8 mouse cellular contexts compared by ENCODE assay signal in the genomic region with DNA sequence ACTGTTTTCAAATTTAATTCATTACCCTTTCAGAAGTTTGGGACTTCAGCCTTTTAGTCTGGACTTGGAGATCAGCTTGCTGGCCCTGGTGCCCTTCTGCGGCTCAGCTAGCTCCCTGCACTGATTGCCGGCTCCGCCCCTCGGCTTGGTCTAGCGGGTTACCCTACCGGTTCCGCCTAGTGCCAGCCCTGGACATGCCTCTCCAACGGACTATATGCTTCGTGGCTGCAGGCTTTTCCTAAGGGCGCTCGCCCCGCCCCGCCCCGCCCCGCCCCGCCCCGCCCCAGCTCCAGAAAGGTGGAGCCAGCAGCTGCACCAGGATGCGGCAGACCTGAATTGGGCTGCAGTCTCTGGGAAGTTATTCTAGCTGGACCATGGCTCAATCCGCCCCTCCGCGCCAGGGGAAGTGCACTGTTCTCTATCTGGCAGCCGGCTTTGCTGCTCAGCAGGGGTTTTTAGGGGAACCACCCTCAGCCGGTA. TPM values are rescaled to one million over a fixed set of nuclear protein-coding genes. Genes with fewer than 3 reads are reported as not detected.
DNase-seq lines count a peak whose midpoint lies in the region; ATAC-seq and TF ChIP-seq lines count a peak whose summit lies in the region.

No protein-coding gene starts in this region.

- peaks cover 0 to 5% of the 10 kb centered on the region in 2 experiments; a peak in 2 of 4 replicates for H3K36me3 ChIP-seq in MEL (ENCODE audit: control insufficient read depth in 1 of 2, insufficient read depth in 2 of 2, low read length in 2 of 2)
- no peaks in the 10 kb centered on the region for H3K36me3 ChIP-seq in forebrain, embryonic 11.5 days (ENCODE audit: control insufficient read depth, insufficient read depth, low read length)
- no peaks in the 10 kb centered on the region for H3K36me3 ChIP-seq in heart, postnatal 0 days (replicated peaks; ENCODE audit: control insufficient read depth, insufficient read depth, low read length)
- H3K36me3 ChIP-seq in lung, embryonic 15.5 days = no peaks in the 10 kb centered on the region
- no peaks in the 10 kb centered on the region for H3K36me3 ChIP-seq in neural tube, embryonic 15.5 days

- H3K4me3 ChIP-seq in MEL (ENCODE audit: control insufficient read depth in 1 of 2, insufficient read depth in 1 of 2, low read depth in 2 of 2, low read length in 2 of 2) = peak overlapping the region; percentile 48 to 70
- H3K4me3 ChIP-seq in forebrain, embryonic 11.5 days (ENCODE audit: low read depth, low read length) = peak overlapping the region; percentile 12; the same call in 1 of the 2 replicates
- peak overlapping the region; percentile 36 for H3K4me3 ChIP-seq in heart, postnatal 0 days (ENCODE audit: low read depth, low read length)
- peak overlapping the region; percentile 38 for H3K4me3 ChIP-seq in lung, embryonic 15.5 days
- peak overlapping the region; percentile 35 for H3K4me3 ChIP-seq in neural tube, embryonic 15.5 days (replicated peaks)

- H3K9ac ChIP-seq in MEL (ENCODE audit: control insufficient read depth, low read depth, low read length, poor library complexity, severe bottlenecking) = peak overlapping the region; percentile 65
- H3K9ac ChIP-seq in forebrain, embryonic 11.5 days (ENCODE audit: low read length) = peak overlapping the region; percentile 43
- H3K9ac ChIP-seq in heart, postnatal 0 days (replicated peaks; ENCODE audit: low read depth, low read length) = peak overlapping the region; percentile 47
- peak overlapping the region; percentile 55 for H3K9ac ChIP-seq in lung, embryonic 15.5 days
- peak overlapping the region; percentile 51 for H3K9ac ChIP-seq in neural tube, embryonic 15.5 days (replicated peaks)

- no peaks in the 10 kb centered on the region for H3K27me3 ChIP-seq in MEL (ENCODE audit: control insufficient read depth in 1 of 2, insufficient read depth in 2 of 2, low read length in 2 of 2)
- H3K27me3 ChIP-seq in forebrain, embryonic 11.5 days (ENCODE audit: control insufficient read depth, insufficient read depth, low read length) = no peaks in the 10 kb centered on the region
- no peaks in the 10 kb centered on the region for H3K27me3 ChIP-seq in heart, postnatal 0 days (ENCODE audit: control insufficient read depth, insufficient read depth, low read length)
- H3K27me3 ChIP-seq in lung, embryonic 15.5 days = no peaks in the 10 kb centered on the region
- H3K27me3 ChIP-seq in neural tube, embryonic 15.5 days (replicated peaks) = no peaks in the 10 kb centered on the region; the same call in 1 of the 2 replicates

- peaks cover 6% of the 10 kb centered on the region for H3K79me2 ChIP-seq in MEL (ENCODE audit: control insufficient read depth, insufficient read depth, low read length, poor library complexity)

- no peak for TF ChIP-seq RAD21 in MEL (IDR thresholded peaks at IDR 0.05; ENCODE audit: low read depth, low read length)

- ATAC-seq in forebrain, embryonic 11.5 days (replicated peaks; ENCODE audit: low FRiP score) = peak; percentile 84
- peak; percentile 85 for ATAC-seq in heart, postnatal 0 days (ENCODE audit: insufficient read depth, low read depth)
- peak; percentile 92 for ATAC-seq in lung, embryonic 15.5 days (ENCODE audit: borderline replicate concordance, extremely low read depth, low FRiP score, low TSS enrichment)
- peak; percentile 39; the same call in 1 of the 2 replicates for ATAC-seq in neural tube, embryonic 15.5 days (ENCODE audit: low FRiP score)

- H3K9me3 ChIP-seq in MEL (replicated peaks; ENCODE audit: insufficient read depth, low read length) = no peaks in the 10 kb centered on the region
- H3K9me3 ChIP-seq in forebrain, embryonic 11.5 days (ENCODE audit: control insufficient read depth, low read length) = no peaks in the 10 kb centered on the region; the same call in 1 of the 2 replicates
- H3K9me3 ChIP-seq in heart, postnatal 0 days (replicated peaks; ENCODE audit: control insufficient read depth, low read length) = 0 out of 2 replicates have a peak, but pooled peaks cover 3% of the 10 kb centered on the region
- no peaks in the 10 kb centered on the region for H3K9me3 ChIP-seq in lung, embryonic 15.5 days
- no peaks in the 10 kb centered on the region for H3K9me3 ChIP-seq in neural tube, embryonic 15.5 days (replicated peaks)

- under 1% methylated on average over 22 of the region's 23 CpGs for WGBS in forebrain, embryonic 11.5 days
- 0% methylated on average over 17 of the region's 23 CpGs for WGBS in heart, postnatal 0 days
- under 1% methylated on average over 23 of the region's 23 CpGs for WGBS in lung, embryonic 15.5 days
- WGBS in neural tube, embryonic 15.5 days = under 1% methylated on average over 23 of the region's 23 CpGs

- TF ChIP-seq CTCF in MEL (IDR thresholded peaks at IDR 0.05 in 2 of 3, conservative IDR thresholded peaks at IDR 0.05 in 1 of 3; ENCODE audit: control insufficient read depth in 1 of 3, insufficient read depth in 1 of 3, low read depth in 2 of 3, low read length in 3 of 3, poor library complexity in 1 of 3, severe bottlenecking in 1 of 3) = no peak
- no peak for TF ChIP-seq CTCF in heart, postnatal 0 days (IDR thresholded peaks at IDR 0.05; ENCODE audit: low read depth)

- H3K27ac ChIP-seq in MEL (ENCODE audit: control insufficient read depth, low read depth, low read length) = no peak overlapping the region
- H3K27ac ChIP-seq in forebrain, embryonic 11.5 days (ENCODE audit: low read depth, low read length) = peak overlapping the region; percentile 37; the same call in 1 of the 2 replicates
- H3K27ac ChIP-seq in heart, postnatal 0 days (ENCODE audit: low read depth) = peak overlapping the region; percentile 75
- peak overlapping the region; percentile 84 for H3K27ac ChIP-seq in lung, embryonic 15.5 days
- peak overlapping the region; percentile 71 for H3K27ac ChIP-seq in neural tube, embryonic 15.5 days (replicated peaks)

- peak overlapping the region; percentile 50 for H3K4me2 ChIP-seq in forebrain, embryonic 11.5 days (ENCODE audit: low read depth, low read length, severe bottlenecking)
- peak overlapping the region; percentile 70 for H3K4me2 ChIP-seq in heart, postnatal 0 days (ENCODE audit: low read depth, low read length)
- peak overlapping the region; percentile 77 for H3K4me2 ChIP-seq in lung, embryonic 15.5 days
- peak overlapping the region; percentile 72 for H3K4me2 ChIP-seq in neural tube, embryonic 15.5 days

- peak in 1 of 2 experiments; percentile 61; a peak in 2 of 4 replicates for TF ChIP-seq POLR2A in MEL (IDR thresholded peaks at IDR 0.05; ENCODE audit: control insufficient read depth in 1 of 2, insufficient read depth in 1 of 2, low read depth in 1 of 2, low read length in 2 of 2, poor library complexity in 1 of 2)

- TF ChIP-seq EP300 in MEL (IDR thresholded peaks at IDR 0.05; ENCODE audit: low read depth in 1 of 2, low read length in 2 of 2) = no peak
- no peak for TF ChIP-seq EP300 in heart, postnatal 0 days (IDR thresholded peaks at IDR 0.05; ENCODE audit: low read depth)

- H3K4me1 ChIP-seq in MEL (ENCODE audit: control insufficient read depth in 1 of 2, insufficient read depth in 2 of 2, low read length in 2 of 2) = peaks cover 0 to 3% of the 10 kb centered on the region in 2 experiments; a peak in 1 of 4 replicates
- no peaks in the 10 kb centered on the region for H3K4me1 ChIP-seq in forebrain, embryonic 11.5 days (replicated peaks; ENCODE audit: control insufficient read depth, insufficient read depth, low read length)
- peaks cover 6% of the 10 kb centered on the region; the same call in 1 of the 2 replicates for H3K4me1 ChIP-seq in heart, postnatal 0 days (ENCODE audit: control insufficient read depth, insufficient read depth)
- peaks cover 5% of the 10 kb centered on the region for H3K4me1 ChIP-seq in lung, embryonic 15.5 days
- H3K4me1 ChIP-seq in neural tube, embryonic 15.5 days = peaks cover 11% of the 10 kb centered on the region

- peak; percentile 81 for DNase-seq in MEL (ENCODE audit: low read depth, low spot score)
- peak; percentile 60 for DNase-seq in c-Kit-positive CD71-positive TER-119-positive erythroid progenitor cells, embryonic 14.5 days (ENCODE audit: low spot score)
- DNase-seq in forebrain, embryonic 11.5 days (ENCODE audit: low spot score) = peak; percentile 91
- peak; percentile 87 for DNase-seq in heart, postnatal 0 days (ENCODE audit: low spot score)
- peak; percentile 94 to 98 for DNase-seq in kidney, postnatal 25 days
- DNase-seq in thymus, postnatal 14 days = peak; percentile 49

RNA-seq across cellular contexts. Expression of gene Tufm, which starts 4.7 kb away (rescaled TPM):
- 224 and 244 TPM in 2 replicates for total RNA-seq in MEL (2012; rRNA removed)
- 100 to 1,000 TPM in 1 of 2 experiments, not detected in 1; 397 TPM for polyA plus RNA-seq in MEL (2012; ENCODE audit: insufficient read depth in 1 of 2, insufficient read length in 2 of 2, low read depth in 1 of 2, low replicate concordance in 2 of 2, missing spikeins in 1 of 2)
- 138 and 160 TPM in 2 replicates for polyA plus RNA-seq in forebrain, embryonic 11.5 days (2014; fragmentation: Nextera tagmentation; extraction: Ambion mirVana)
- total RNA-seq in heart, postnatal 0 days (2014; rRNA removed; ENCODE audit: low replicate concordance) = 151 and 153 TPM in 2 replicates
- polyA plus RNA-seq in heart, postnatal 0 days (2015; fragmentation: Nextera tagmentation; extraction: Ambion mirVana) = 199 and 205 TPM in 2 replicates
- polyA plus RNA-seq in lung, embryonic 15.5 days (2015; fragmentation: Nextera tagmentation; extraction: Ambion mirVana) = 125 and 127 TPM in 2 replicates
- polyA plus RNA-seq in neural tube, embryonic 15.5 days (2015; fragmentation: Nextera tagmentation; extraction: Ambion mirVana) = 139 and 147 TPM in 2 replicates

RNA-seq across cellular contexts. Expression of gene Sh2b1, which starts 7.2 kb away (rescaled TPM):
- 11.8 and 13.1 TPM in 2 replicates for total RNA-seq in MEL (2012; rRNA removed)
- 10 to 100 TPM in 1 of 2 experiments, not detected in 1; 48.9 TPM for polyA plus RNA-seq in MEL (2012; ENCODE audit: insufficient read depth in 1 of 2, insufficient read length in 2 of 2, low read depth in 1 of 2, low replicate concordance in 2 of 2, missing spikeins in 1 of 2)
- polyA plus RNA-seq in forebrain, embryonic 11.5 days (2014; fragmentation: Nextera tagmentation; extraction: Ambion mirVana) = 53.5 and 55.6 TPM in 2 replicates
- 22.6 and 30.3 TPM in 2 replicates for total RNA-seq in heart, postnatal 0 days (2014; rRNA removed; ENCODE audit: low replicate concordance)
- 34.4 and 34.5 TPM in 2 replicates for polyA plus RNA-seq in heart, postnatal 0 days (2015; fragmentation: Nextera tagmentation; extraction: Ambion mirVana)
- 45.6 and 46.8 TPM in 2 replicates for polyA plus RNA-seq in lung, embryonic 15.5 days (2015; fragmentation: Nextera tagmentation; extraction: Ambion mirVana)
- polyA plus RNA-seq in neural tube, embryonic 15.5 days (2015; fragmentation: Nextera tagmentation; extraction: Ambion mirVana) = 69.4 and 69.6 TPM in 2 replicates

RNA-seq across cellular contexts. Expression of gene Atp2a1, which starts 19.5 kb away (rescaled TPM):
- total RNA-seq in MEL (2012; rRNA removed) = 0.04 and 0.20 TPM in 2 replicates
- polyA plus RNA-seq in MEL (2012; ENCODE audit: insufficient read depth in 1 of 2, insufficient read length in 2 of 2, low read depth in 1 of 2, low replicate concordance in 2 of 2, missing spikeins in 1 of 2) = under 1 TPM in 1 of 2 experiments, not detected in 1; 0.47 TPM
- not detected in 2 replicates for polyA plus RNA-seq in forebrain, embryonic 11.5 days (2014; fragmentation: Nextera tagmentation; extraction: Ambion mirVana)
- 0.92 and 3.8 TPM in 2 replicates for total RNA-seq in heart, postnatal 0 days (2014; rRNA removed; ENCODE audit: low replicate concordance)
- 0.40 and 0.92 TPM in 2 replicates for polyA plus RNA-seq in heart, postnatal 0 days (2015; fragmentation: Nextera tagmentation; extraction: Ambion mirVana)
- 1.3 and 2.8 TPM in 2 replicates for polyA plus RNA-seq in lung, embryonic 15.5 days (2015; fragmentation: Nextera tagmentation; extraction: Ambion mirVana)
- polyA plus RNA-seq in neural tube, embryonic 15.5 days (2015; fragmentation: Nextera tagmentation; extraction: Ambion mirVana) = 6.5 and 12.7 TPM in 2 replicates

RNA-seq across cellular contexts. Expression of gene Atxn2l, which starts 20.8 kb away (rescaled TPM):
- 40.8 and 52.1 TPM in 2 replicates for total RNA-seq in MEL (2012; rRNA removed)
- 100 to 1,000 TPM; 218 to 821 TPM for polyA plus RNA-seq in MEL (2012; ENCODE audit: insufficient read depth in 1 of 2, insufficient read length in 2 of 2, low read depth in 1 of 2, low replicate concordance in 2 of 2, missing spikeins in 1 of 2)
- 81.4 and 81.8 TPM in 2 replicates for polyA plus RNA-seq in forebrain, embryonic 11.5 days (2014; fragmentation: Nextera tagmentation; extraction: Ambion mirVana)
- 21.8 and 35.6 TPM in 2 replicates for total RNA-seq in heart, postnatal 0 days (2014; rRNA removed; ENCODE audit: low replicate concordance)
- polyA plus RNA-seq in heart, postnatal 0 days (2015; fragmentation: Nextera tagmentation; extraction: Ambion mirVana) = 13.4 and 14.1 TPM in 2 replicates
- 47.7 and 54.1 TPM in 2 replicates for polyA plus RNA-seq in lung, embryonic 15.5 days (2015; fragmentation: Nextera tagmentation; extraction: Ambion mirVana)
- 66.0 and 69.5 TPM in 2 replicates for polyA plus RNA-seq in neural tube, embryonic 15.5 days (2015; fragmentation: Nextera tagmentation; extraction: Ambion mirVana)

RNA-seq across cellular contexts. Expression of gene Rabep2, which starts 53.9 kb away (rescaled TPM):
- total RNA-seq in MEL (2012; rRNA removed) = 12.9 and 15.2 TPM in 2 replicates
- polyA plus RNA-seq in MEL (2012; ENCODE audit: insufficient read depth in 1 of 2, insufficient read length in 2 of 2, low read depth in 1 of 2, low replicate concordance in 2 of 2, missing spikeins in 1 of 2) = 10 to 100 TPM in 1 of 2 experiments, not detected in 1; 16.2 TPM
- 23.4 and 24.8 TPM in 2 replicates for polyA plus RNA-seq in forebrain, embryonic 11.5 days (2014; fragmentation: Nextera tagmentation; extraction: Ambion mirVana)
- 20.2 and 24.8 TPM in 2 replicates for total RNA-seq in heart, postnatal 0 days (2014; rRNA removed; ENCODE audit: low replicate concordance)
- 15.0 and 16.4 TPM in 2 replicates for polyA plus RNA-seq in heart, postnatal 0 days (2015; fragmentation: Nextera tagmentation; extraction: Ambion mirVana)
- polyA plus RNA-seq in lung, embryonic 15.5 days (2015; fragmentation: Nextera tagmentation; extraction: Ambion mirVana) = 35.4 and 37.6 TPM in 2 replicates
- polyA plus RNA-seq in neural tube, embryonic 15.5 days (2015; fragmentation: Nextera tagmentation; extraction: Ambion mirVana) = 22.2 and 22.9 TPM in 2 replicates

Comparison
In these comparisons a context has a peak if more than half of its experiments do, and no peak if none do; other contexts are left out.
1. ATAC-seq: peak in every context shown above with its lines; median percentile 92 in lung, embryonic 15.5 days; 85 in heart, postnatal 0 days; 84 in forebrain, embryonic 11.5 days; 39 in neural tube, embryonic 15.5 days.